Mouse (Mus musculus): ENCODE results near the gene Mfge8. TPM values are rescaled to one million over a fixed set of nuclear protein-coding genes. Genes with fewer than 3 reads are reported as not detected.

Mfge8 gene
- total RNA-seq, 2 experiments from 2014 or later, result 170 TPM

DNA sequence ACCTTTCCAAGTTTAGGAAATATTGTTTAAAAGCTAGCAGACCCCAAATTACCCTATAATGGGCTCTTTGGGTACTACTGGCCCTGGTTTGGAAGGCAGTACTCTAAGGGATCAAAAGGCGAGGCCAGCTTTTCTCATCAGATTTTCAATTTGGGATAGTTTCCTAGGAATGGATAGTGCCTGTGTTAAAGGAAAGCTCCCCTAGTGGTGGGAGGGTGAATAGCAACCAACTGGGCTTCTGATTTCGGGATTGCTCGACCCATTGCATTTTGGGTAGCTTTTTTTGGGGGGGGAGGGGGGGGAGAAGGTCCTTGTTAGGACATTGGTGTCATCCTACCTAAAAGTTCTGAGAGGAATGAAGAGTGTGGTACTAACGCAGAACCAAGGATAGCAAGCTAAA is 59.7 kb downstream of the Mfge8 start:
- TF ChIP-seq CTCF (conservative IDR thresholded peaks at IDR 0.05), result peak; percentile 76
- DNase-seq (ENCODE audit: low spot score in 2 of 2), result peak in 1 of 2 experiments; percentile 40
- Histone ChIP-seq H3K27ac (no peak overlapping the region), H3K4me3 (no peak overlapping the region)

Other genes starting within 250 kb of the Mfge8 start
- gene Isg20, start 235.6 kb downstream of the Mfge8 start, total RNA-seq (2021), result under 1 TPM; 0.34 to 0.49 TPM
- gene Acan, start 95.6 kb downstream of the Mfge8 start, total RNA-seq (2021), result 1 to 10 TPM; 3.9 to 4.6 TPM
- gene Hapln3, start 18.0 kb downstream of the Mfge8 start, total RNA-seq (2021), result 1 to 10 TPM; 2.5 to 3.4 TPM
- gene Abhd2, start 124.1 kb upstream of the Mfge8 start, total RNA-seq (2021), result 10 to 100 TPM; 69.6 to 70.8 TPM
- 10 to 100 TPM; 18.6 to 26.3 TPM for gene Rlbp1, start 238.0 kb upstream of the Mfge8 start, total RNA-seq (2021)
- gene Fanci, start 242.9 kb upstream of the Mfge8 start, total RNA-seq (2021), result under 1 TPM; 0.22 to 0.79 TPM

Measured in layer of hippocampus, adult 2 months (tissue).